Mouse (Mus musculus): ENCODE results near the gene P2ry6. TPM values are rescaled to one million over a fixed set of nuclear protein-coding genes. Genes with fewer than 3 reads are reported as not detected.
A peak's percentile ranks its signal among the peaks of the same experiment; 100 is the strongest.

Gene P2ry6
- polyA plus RNA-seq, 1 experiment: 27.8 TPM

DNA sequence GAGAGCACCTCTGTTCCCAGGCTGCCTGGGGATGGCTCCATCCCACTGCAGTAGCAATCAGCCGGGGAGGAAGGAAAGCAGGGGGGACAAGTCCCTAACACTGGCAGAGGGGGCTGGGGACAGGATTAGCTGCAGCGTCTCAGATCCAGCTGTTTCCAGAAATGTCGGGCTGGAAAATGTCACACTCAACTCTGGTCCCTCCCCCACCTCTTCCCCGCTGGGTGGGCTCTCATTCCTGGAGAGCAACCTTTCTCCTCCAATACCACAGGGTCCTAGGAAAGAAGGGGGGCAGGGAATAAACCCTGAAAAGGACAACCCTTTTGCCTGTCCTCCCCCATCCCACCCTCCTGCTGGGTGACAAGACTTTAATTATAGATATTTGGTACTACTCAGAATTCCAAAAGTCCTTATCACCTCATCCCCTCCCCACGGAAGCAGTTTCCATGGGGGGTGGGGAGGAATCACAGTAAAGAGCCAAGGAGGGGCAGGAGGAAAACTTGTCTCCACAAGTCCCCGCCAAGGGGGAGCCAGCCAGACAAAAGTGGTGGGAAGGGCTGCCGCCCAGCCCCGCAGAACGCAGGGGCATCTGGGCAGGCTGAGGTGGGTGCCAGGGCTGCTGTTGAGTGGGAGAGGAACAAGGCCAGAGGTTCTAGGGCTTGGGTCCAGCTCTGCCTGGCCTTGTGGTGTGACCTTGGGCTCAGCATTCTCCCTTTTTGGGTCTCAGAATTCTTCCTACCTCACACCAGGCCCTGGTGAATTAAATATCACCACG is 49.6 kb downstream of the P2ry6 start:
- no peak for TF ChIP-seq CTCF (IDR thresholded peaks at IDR 0.05; ENCODE audit: extremely low read depth, insufficient read length, insufficient replicate concordance, low read depth, low read length)
- TF ChIP-seq POLR2A (IDR thresholded peaks at IDR 0.05; ENCODE audit: low read depth, low read length): no peak
- Histone ChIP-seq H3K27me3 (ENCODE audit: control insufficient read depth, insufficient read depth, low read length) (no peaks in the 10 kb centered on the region; the same call in 1 of the 2 replicates), H3K36me3 (ENCODE audit: control insufficient read depth, insufficient read depth, low read length) (no peaks in the 10 kb centered on the region), H3K4me3 (ENCODE audit: low read depth, low read length) (no peak overlapping the region), H3K27ac (ENCODE audit: insufficient read depth, low read depth, low read length) (no peak overlapping the region), H3K4me1 (ENCODE audit: control insufficient read depth, insufficient read depth, insufficient read length, low read length) (no peaks in the 10 kb centered on the region; the same call in 1 of the 2 replicates)
- 76% methylated on average over 10 of the region's 10 CpGs for WGBS

DNA sequence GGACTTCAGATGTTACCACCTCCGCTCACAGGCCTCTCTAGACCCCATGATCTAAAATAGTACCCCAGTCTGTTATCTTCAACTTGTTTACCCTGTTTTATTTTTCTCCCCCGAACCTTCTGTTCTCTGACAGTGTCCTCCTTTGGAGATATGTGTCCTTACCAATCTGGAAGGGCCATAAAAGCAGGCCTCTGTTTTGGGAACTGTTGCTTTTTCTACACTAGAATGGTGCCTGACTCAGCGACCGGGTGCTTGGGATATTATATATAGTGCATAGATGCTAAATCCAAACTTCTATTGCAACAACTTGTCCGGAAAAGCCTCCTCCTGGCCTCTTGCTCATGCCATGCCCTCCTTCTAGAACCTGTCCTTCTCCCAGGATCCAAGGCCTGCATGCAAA is 50.2 kb downstream of the P2ry6 start:
- no peaks in the 10 kb centered on the region; the same call in 1 of the 2 replicates for H3K4me1 ChIP-seq (ENCODE audit: control insufficient read depth, insufficient read depth, insufficient read length, low read length)
- H3K4me3 ChIP-seq (ENCODE audit: low read depth, low read length): no peak overlapping the region
- H3K36me3 ChIP-seq (ENCODE audit: control insufficient read depth, insufficient read depth, low read length): no peaks in the 10 kb centered on the region
- TF ChIP-seq CTCF (IDR thresholded peaks at IDR 0.05; ENCODE audit: extremely low read depth, insufficient read length, insufficient replicate concordance, low read depth, low read length) (no peak), POLR2A (IDR thresholded peaks at IDR 0.05; ENCODE audit: low read depth, low read length) (no peak)
- no peaks in the 10 kb centered on the region for H3K27me3 ChIP-seq (ENCODE audit: control insufficient read depth, insufficient read depth, low read length)
- 78% methylated on average over 5 of the region's 5 CpGs for WGBS
- H3K27ac ChIP-seq (ENCODE audit: insufficient read depth, low read depth, low read length): no peak overlapping the region

DNA sequence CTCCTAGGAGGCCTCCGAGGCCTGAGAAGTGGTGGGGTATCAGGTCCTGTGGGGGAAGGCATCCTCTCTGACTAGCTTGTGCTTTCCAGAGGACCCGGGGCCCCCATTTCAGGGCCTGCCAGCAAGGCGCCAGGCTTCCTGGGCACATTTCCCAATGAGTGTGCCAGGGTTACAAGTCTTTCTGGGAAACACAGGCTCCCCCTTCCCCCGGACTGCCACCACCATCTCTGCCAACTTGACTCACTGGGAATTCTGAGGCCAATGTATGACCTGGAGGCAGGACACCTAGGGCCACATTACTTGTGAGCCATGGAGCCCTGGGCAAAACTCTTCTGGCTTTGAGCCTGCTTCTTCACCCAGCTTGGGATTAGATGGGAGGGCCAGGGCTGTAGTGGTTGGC is 51.5 kb downstream of the P2ry6 start:
- Histone ChIP-seq H3K4me1 (ENCODE audit: control insufficient read depth, insufficient read depth, insufficient read length, low read length) (no peaks in the 10 kb centered on the region), H3K4me3 (ENCODE audit: low read depth, low read length) (no peak overlapping the region), H3K36me3 (ENCODE audit: control insufficient read depth, insufficient read depth, low read length) (no peaks in the 10 kb centered on the region), H3K27me3 (ENCODE audit: control insufficient read depth, insufficient read depth, low read length) (no peaks in the 10 kb centered on the region), H3K27ac (ENCODE audit: insufficient read depth, low read depth, low read length) (no peak overlapping the region)
- WGBS: 70% methylated on average over 4 of the region's 4 CpGs
- TF ChIP-seq CTCF (IDR thresholded peaks at IDR 0.05; ENCODE audit: extremely low read depth, insufficient read length, insufficient replicate concordance, low read depth, low read length) (no peak), POLR2A (IDR thresholded peaks at IDR 0.05; ENCODE audit: low read depth, low read length) (no peak)

DNA sequence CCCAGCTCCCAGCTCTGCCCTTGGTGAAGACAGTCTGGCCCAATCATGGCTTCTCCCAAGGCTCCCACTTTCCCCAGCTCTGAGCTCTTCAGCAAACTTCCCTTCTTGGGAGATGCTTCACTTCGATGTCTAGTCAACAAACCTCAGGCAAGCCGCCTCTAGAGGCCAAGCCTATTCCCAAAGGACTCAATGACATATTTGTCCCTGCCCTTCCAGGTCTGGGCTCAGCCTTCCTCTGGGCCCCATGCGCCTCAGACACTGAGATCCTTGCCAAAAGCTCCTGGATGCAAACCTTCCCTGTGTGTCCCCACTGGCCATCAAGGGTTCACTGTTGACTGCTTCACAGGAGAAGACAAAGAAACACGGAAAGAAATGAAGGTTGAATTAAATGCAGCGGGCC is 53.2 kb downstream of the P2ry6 start:
- no peaks in the 10 kb centered on the region for H3K27me3 ChIP-seq (ENCODE audit: control insufficient read depth, insufficient read depth, low read length)
- TF ChIP-seq CTCF (IDR thresholded peaks at IDR 0.05; ENCODE audit: extremely low read depth, insufficient read length, insufficient replicate concordance, low read depth, low read length) (no peak), POLR2A (IDR thresholded peaks at IDR 0.05; ENCODE audit: low read depth, low read length) (no peak)
- H3K36me3 ChIP-seq (ENCODE audit: control insufficient read depth, insufficient read depth, low read length): no peaks in the 10 kb centered on the region
- 86% methylated on average over 5 of the region's 5 CpGs for whole genome bisulfite sequencing
- H3K4me3 ChIP-seq (ENCODE audit: low read depth, low read length): no peak overlapping the region
- no peaks in the 10 kb centered on the region for H3K4me1 ChIP-seq (ENCODE audit: control insufficient read depth, insufficient read depth, insufficient read length, low read length)
- no peak overlapping the region for H3K27ac ChIP-seq (ENCODE audit: insufficient read depth, low read depth, low read length)

DNA sequence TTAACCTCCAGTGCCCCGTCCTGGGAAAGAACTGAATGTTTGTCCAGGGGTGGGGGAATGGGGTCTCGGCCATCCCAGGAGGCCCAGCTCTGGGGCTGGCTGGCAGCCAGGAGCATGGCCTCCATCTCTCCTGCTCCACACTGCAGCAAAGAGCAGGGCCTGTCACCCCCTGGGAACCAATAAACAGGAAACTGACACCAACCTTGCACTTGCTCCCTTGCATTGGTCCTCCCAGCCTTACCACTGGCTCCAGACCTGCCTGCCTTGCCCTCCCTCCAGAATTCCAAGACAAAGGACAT is 54.7 kb downstream of the P2ry6 start:
- H3K27ac ChIP-seq (ENCODE audit: insufficient read depth, low read depth, low read length): no peak overlapping the region

GRCm38 (mm10) chr7:100919006-100919808 is 55.2 kb downstream of the P2ry6 start:
- WGBS: 67% methylated on average over 7 of the region's 7 CpGs
- Histone ChIP-seq H3K4me1 (ENCODE audit: control insufficient read depth, insufficient read depth, insufficient read length, low read length) (no peaks in the 10 kb centered on the region), H3K4me3 (ENCODE audit: low read depth, low read length) (no peak overlapping the region), H3K27me3 (ENCODE audit: control insufficient read depth, insufficient read depth, low read length) (no peaks in the 10 kb centered on the region), H3K36me3 (ENCODE audit: control insufficient read depth, insufficient read depth, low read length) (no peaks in the 10 kb centered on the region), H3K27ac (ENCODE audit: insufficient read depth, low read depth, low read length) (0 out of 2 replicates have a peak overlapping the region, but pooled peaks have one; percentile 21)
- TF ChIP-seq CTCF (IDR thresholded peaks at IDR 0.05; ENCODE audit: extremely low read depth, insufficient read length, insufficient replicate concordance, low read depth, low read length): no peak
- no peak for TF ChIP-seq POLR2A (IDR thresholded peaks at IDR 0.05; ENCODE audit: low read depth, low read length)

More for the DNA sequence above, 54.7 kb downstream of the P2ry6 start:
- no peaks in the 10 kb centered on the region for H3K36me3 ChIP-seq (ENCODE audit: control insufficient read depth, insufficient read depth, low read length)
- no peaks in the 10 kb centered on the region for H3K4me1 ChIP-seq (ENCODE audit: control insufficient read depth, insufficient read depth, insufficient read length, low read length)
- H3K4me3 ChIP-seq (ENCODE audit: low read depth, low read length): no peak overlapping the region
- TF ChIP-seq POLR2A (IDR thresholded peaks at IDR 0.05; ENCODE audit: low read depth, low read length): no peak
- no peak for TF ChIP-seq CTCF (IDR thresholded peaks at IDR 0.05; ENCODE audit: extremely low read depth, insufficient read length, insufficient replicate concordance, low read depth, low read length)
- no peaks in the 10 kb centered on the region for H3K27me3 ChIP-seq (ENCODE audit: control insufficient read depth, insufficient read depth, low read length)
- WGBS: 29% methylated on average over 2 of the region's 2 CpGs

GRCm38 (mm10) chr7:100918176-100918575 is 56.3 kb downstream of the P2ry6 start:
- H3K27ac ChIP-seq (ENCODE audit: insufficient read depth, low read depth, low read length): 0 out of 2 replicates have a peak overlapping the region, but pooled peaks have one; percentile 21
- no peak overlapping the region for H3K4me3 ChIP-seq (ENCODE audit: low read depth, low read length)
- TF ChIP-seq POLR2A (IDR thresholded peaks at IDR 0.05; ENCODE audit: low read depth, low read length): no peak
- TF ChIP-seq CTCF (IDR thresholded peaks at IDR 0.05; ENCODE audit: extremely low read depth, insufficient read length, insufficient replicate concordance, low read depth, low read length): no peak
- no peaks in the 10 kb centered on the region for H3K4me1 ChIP-seq (ENCODE audit: control insufficient read depth, insufficient read depth, insufficient read length, low read length)
- WGBS: 77% methylated on average over 9 of the region's 9 CpGs
- H3K36me3 ChIP-seq (ENCODE audit: control insufficient read depth, insufficient read depth, low read length): no peaks in the 10 kb centered on the region
- no peaks in the 10 kb centered on the region for H3K27me3 ChIP-seq (ENCODE audit: control insufficient read depth, insufficient read depth, low read length)

Measured in small intestine, adult 2 months (tissue).